Mouse (Mus musculus) kidney, adult 10 weeks (tissue): ENCODE measurements around the gene Cyp51. TPM values are rescaled to one million over a fixed set of nuclear protein-coding genes. Genes with fewer than 3 reads are reported as not detected.

Experiments
- polyA plus RNA-seq: library from polyadenylated mRNA; stranded (reverse); fragments of 350-450 nt; fragmentation: Illumina TruSeq; extraction: RNeasy Lipid Tissue Mini Kit (QIAGEN cat#74804); gene quantifications from one replicate; pipeline ENCODE4 v1.2.3, GENCODE M21; 2014; ENCODE audit warnings: low read depth, low replicate concordance

Gene Cyp51
- polyA plus RNA-seq, result 365 TPM

GRCm38 (mm10) chr5:4104341-4105040 is at the start of gene Cyp51:
Gene Cyp51 (minus strand): TSS chr5:4104746.

Other genes starting within 250 kb of the Cyp51 start
- 12.8 TPM for gene Mterf1a, start 210.8 kb downstream of the Cyp51 start, polyA plus RNA-seq
- gene Akap9, start 176.7 kb downstream of the Cyp51 start, polyA plus RNA-seq, result 48.2 TPM
- 5.9 TPM for gene Mterf1b, start 87.6 kb upstream of the Cyp51 start, polyA plus RNA-seq